Mouse (Mus musculus): Measurements from ENCODE around the gene 1700029I15Rik. TPM values are rescaled to one million over a fixed set of nuclear protein-coding genes. Genes with fewer than 3 reads are reported as not detected.

The 1700029I15Rik gene
- total RNA-seq, 1 experiment, result 1.3 TPM

- peaks cover 13 to 22% of the 10 kb centered on the region in 2 experiments for H3K4me1 ChIP-seq (ENCODE audit: control insufficient read depth in 2 of 2, insufficient read depth in 2 of 2, low read length in 2 of 2, poor library complexity in 1 of 2)
- peak overlapping the region; percentile 39 to 48 for H3K4me3 ChIP-seq (ENCODE audit: insufficient read depth in 1 of 2, low read depth in 1 of 2, low read length in 2 of 2, poor library complexity in 1 of 2, severe bottlenecking in 1 of 2)
Observed at GRCm38 (mm10) chr2:92431611-92432179, 49.4 kb downstream of the 1700029I15Rik start.

GRCm38 (mm10) chr2:92432299-92433295, 50.3 kb downstream of the 1700029I15Rik start:
- Histone ChIP-seq H3K4me3 (ENCODE audit: insufficient read depth in 1 of 2, low read depth in 1 of 2, low read length in 2 of 2, poor library complexity in 1 of 2, severe bottlenecking in 1 of 2) (peak overlapping the region; percentile 90 to 98), H3K27ac (ENCODE audit: insufficient read depth, low read depth, low read length, poor library complexity, severe bottlenecking) (no peak overlapping the region), H3K36me3 (ENCODE audit: control insufficient read depth, insufficient read depth, low read length, poor library complexity, severe bottlenecking) (no peaks in the 10 kb centered on the region), H3K9me3 (ENCODE audit: control insufficient read depth, insufficient read depth, low read depth, low read length) (no peaks in the 10 kb centered on the region), H3K9ac (ENCODE audit: insufficient read depth, low read depth, low read length, poor library complexity, severe bottlenecking) (peak overlapping the region; percentile 50; the same call in 1 of the 2 replicates), H3K4me1 (ENCODE audit: control insufficient read depth in 2 of 2, insufficient read depth in 2 of 2, low read length in 2 of 2, poor library complexity in 1 of 2) (peaks cover 13 to 20% of the 10 kb centered on the region in 2 experiments)
- no peak for TF ChIP-seq ZC3H11A (IDR thresholded peaks at IDR 0.05; ENCODE audit: borderline replicate concordance, low read depth, low read length)
- TF ChIP-seq CHD2 (IDR thresholded peaks at IDR 0.05; ENCODE audit: low read depth, low read length), result no peak
- no peak for TF ChIP-seq HCFC1 (IDR thresholded peaks at IDR 0.05; ENCODE audit: borderline replicate concordance, insufficient read depth, low read length)
- no peak for TF ChIP-seq ZNF384 (IDR thresholded peaks at IDR 0.05; ENCODE audit: low read depth, low read length)
- TF ChIP-seq MAFK (IDR thresholded peaks at IDR 0.05; ENCODE audit: insufficient read depth, low read depth, low read length), result no peak
- in situ Hi-C loops (cut with MboI; ENCODE audit: low sequenced_read_pairs in 2 of 2, unreplicated experiment in 2 of 2), result loop anchor here in 1 of 2 experiments (10.0 kb wide), 1 partner anchor 468 kb away; no protein-coding TSS in a partner anchor
- DNase-seq (ENCODE audit: low read depth, low spot score), result no peak

More at GRCm38 (mm10) chr2:92431611-92432179, 49.4 kb downstream of the 1700029I15Rik start:
- no peak for TF ChIP-seq MAFK (IDR thresholded peaks at IDR 0.05; ENCODE audit: insufficient read depth, low read depth, low read length)
- no peak for DNase-seq (ENCODE audit: low read depth, low spot score)
- Histone ChIP-seq H3K36me3 (ENCODE audit: control insufficient read depth, insufficient read depth, low read length, poor library complexity, severe bottlenecking) (no peaks in the 10 kb centered on the region), H3K27ac (ENCODE audit: insufficient read depth, low read depth, low read length, poor library complexity, severe bottlenecking) (no peak overlapping the region), H3K9me3 (ENCODE audit: control insufficient read depth, insufficient read depth, low read depth, low read length) (no peaks in the 10 kb centered on the region), H3K9ac (ENCODE audit: insufficient read depth, low read depth, low read length, poor library complexity, severe bottlenecking) (peak overlapping the region; percentile 29; the same call in 1 of the 2 replicates)
- in situ Hi-C loops (cut with MboI; ENCODE audit: low sequenced_read_pairs in 2 of 2, unreplicated experiment in 2 of 2), result loop anchor here in 1 of 2 experiments (10.0 kb wide), 1 partner anchor 467 kb away; no protein-coding TSS in a partner anchor

- in situ Hi-C loops (cut with MboI; ENCODE audit: low sequenced_read_pairs in 2 of 2, unreplicated experiment in 2 of 2), result loop anchor here in 1 of 2 experiments (10.0 kb wide), 1 partner anchor 469 kb away; no protein-coding TSS in a partner anchor
- TF ChIP-seq MAFK (IDR thresholded peaks at IDR 0.05; ENCODE audit: insufficient read depth, low read depth, low read length) (0 out of 2 replicates have a peak, but pooled peaks have one; percentile 12), ZNF384 (IDR thresholded peaks at IDR 0.05; ENCODE audit: low read depth, low read length) (no peak), CHD2 (IDR thresholded peaks at IDR 0.05; ENCODE audit: low read depth, low read length) (peak; percentile 97), ZC3H11A (IDR thresholded peaks at IDR 0.05; ENCODE audit: borderline replicate concordance, low read depth, low read length) (no peak), HCFC1 (IDR thresholded peaks at IDR 0.05; ENCODE audit: borderline replicate concordance, insufficient read depth, low read length) (no peak)
- DNase-seq (ENCODE audit: low read depth, low spot score), result peak; percentile 98
- Histone ChIP-seq H3K9me3 (ENCODE audit: control insufficient read depth, insufficient read depth, low read depth, low read length) (no peaks in the 10 kb centered on the region), H3K36me3 (ENCODE audit: control insufficient read depth, insufficient read depth, low read length, poor library complexity, severe bottlenecking) (no peaks in the 10 kb centered on the region), H3K9ac (ENCODE audit: insufficient read depth, low read depth, low read length, poor library complexity, severe bottlenecking) (peak within 1 kb of the TSS; percentile 94), H3K27ac (ENCODE audit: insufficient read depth, low read depth, low read length, poor library complexity, severe bottlenecking) (no peak within 1 kb of the TSS), H3K4me3 (ENCODE audit: insufficient read depth in 1 of 2, low read depth in 1 of 2, low read length in 2 of 2, poor library complexity in 1 of 2, severe bottlenecking in 1 of 2) (peak within 1 kb of the TSS; percentile 90 to 98), H3K4me1 (ENCODE audit: control insufficient read depth in 2 of 2, insufficient read depth in 2 of 2, low read length in 2 of 2, poor library complexity in 1 of 2) (peaks cover 11 to 17% of the 10 kb centered on the region in 2 experiments)
Observed at GRCm38 (mm10) chr2:92433578-92434374, 51.4 kb downstream of the 1700029I15Rik start, which contains the start of gene Cry2. Gene Cry2, minus strand, starts transcription at chr2:92434043.

GRCm38 (mm10) chr2:92434375-92434745, 52.0 kb downstream of the 1700029I15Rik start:
- H3K9ac ChIP-seq (ENCODE audit: insufficient read depth, low read depth, low read length, poor library complexity, severe bottlenecking), result peak overlapping the region; percentile 40
- TF ChIP-seq MAFK (IDR thresholded peaks at IDR 0.05; ENCODE audit: insufficient read depth, low read depth, low read length) (no peak), CHD2 (IDR thresholded peaks at IDR 0.05; ENCODE audit: low read depth, low read length) (no peak), ZNF384 (IDR thresholded peaks at IDR 0.05; ENCODE audit: low read depth, low read length) (no peak), ZC3H11A (IDR thresholded peaks at IDR 0.05; ENCODE audit: borderline replicate concordance, low read depth, low read length) (no peak), HCFC1 (IDR thresholded peaks at IDR 0.05; ENCODE audit: borderline replicate concordance, insufficient read depth, low read length) (no peak)
- in situ Hi-C loops (cut with MboI; ENCODE audit: low sequenced_read_pairs in 2 of 2, unreplicated experiment in 2 of 2), result loop anchor here in 1 of 2 experiments (10.0 kb wide), 1 partner anchor 470 kb away; no protein-coding TSS in a partner anchor
- DNase-seq (ENCODE audit: low read depth, low spot score), result no peak
- H3K4me1 ChIP-seq (ENCODE audit: control insufficient read depth in 2 of 2, insufficient read depth in 2 of 2, low read length in 2 of 2, poor library complexity in 1 of 2), result peaks cover 11 to 13% of the 10 kb centered on the region in 2 experiments
- H3K27ac ChIP-seq (ENCODE audit: insufficient read depth, low read depth, low read length, poor library complexity, severe bottlenecking), result no peak overlapping the region
- H3K9me3 ChIP-seq (ENCODE audit: control insufficient read depth, insufficient read depth, low read depth, low read length), result no peaks in the 10 kb centered on the region
- H3K4me3 ChIP-seq (ENCODE audit: insufficient read depth in 1 of 2, low read depth in 1 of 2, low read length in 2 of 2, poor library complexity in 1 of 2, severe bottlenecking in 1 of 2), result peak overlapping the region; percentile 41 to 61
- H3K36me3 ChIP-seq (ENCODE audit: control insufficient read depth, insufficient read depth, low read length, poor library complexity, severe bottlenecking), result no peaks in the 10 kb centered on the region
